Mouse (Mus musculus): ENCODE results near the gene Fmnl1.

GRCm38 (mm10) chr11:103158621-103159478 lies 12.1 kb upstream of the Fmnl1 start:
- TF ChIP-seq CTCF (IDR thresholded peaks at IDR 0.05; ENCODE audit: borderline replicate concordance, control insufficient read depth, extremely low read depth, insufficient read depth, low read length, poor library complexity) (peak; percentile 98), POLR2A (IDR thresholded peaks at IDR 0.05; ENCODE audit: control insufficient read depth, extremely low read depth, insufficient read depth, low read length, poor library complexity) (no peak)

Data from thymus, adult 2 months (tissue).